Mouse (Mus musculus): Measurements from ENCODE around the gene Tfam.

- no peak for TF ChIP-seq E2F4 (IDR thresholded peaks at IDR 0.05; ENCODE audit: insufficient replicate concordance, low read depth, low read length)
- no peak for TF ChIP-seq CTCF (conservative IDR thresholded peaks at IDR 0.05 in 1 of 2, IDR thresholded peaks at IDR 0.05 in 1 of 2; ENCODE audit: low read depth in 2 of 2, low read length in 2 of 2)
- no peak for TF ChIP-seq CHD2 (IDR thresholded peaks at IDR 0.05; ENCODE audit: low read length)
- no peak for TF ChIP-seq USF1 (IDR thresholded peaks at IDR 0.05; ENCODE audit: low read depth, low read length)
- TF ChIP-seq EP300 (IDR thresholded peaks at IDR 0.05; ENCODE audit: low read length) = no peak
- TF ChIP-seq MXI1 (IDR thresholded peaks at IDR 0.05; ENCODE audit: low read depth, low read length) = no peak
- TF ChIP-seq ZMIZ1 (IDR thresholded peaks at IDR 0.05; ENCODE audit: low read depth, low read length) = no peak
These were observed 20.4 kb upstream of the Tfam start for GRCm38 (mm10) chr10:71258516-71258915.
